In genomic region chr13:48316747-48317146, GRCm38 (mm10) we compare ENCODE assay signal across 10 mouse cellular contexts. TPM values are rescaled to one million over a fixed set of nuclear protein-coding genes. Genes with fewer than 3 reads are reported as not detected.
DNase-seq lines count a peak whose midpoint lies in the region; ATAC-seq lines count a peak whose summit lies in the region.
"Had no signal": no experiment of that assay in that cellular context is flagged by ENCODE, and none has a peak within 500 bp of the region (broad histone marks: within the 10 kb centered on the region; RNA-seq: fewer than 3 reads in every experiment).

No protein-coding gene starts in this region.

- H3K9ac ChIP-seq in forebrain, embryonic 15.5 days (replicated peaks): no peak overlapping the region
- H3K9ac ChIP-seq in liver, embryonic 12.5 days: no peak overlapping the region
- H3K9ac ChIP-seq in hindbrain, embryonic 16.5 days (ENCODE audit: low read depth, low read length): no peak overlapping the region
- H3K9ac ChIP-seq in stomach, embryonic 15.5 days: no peak overlapping the region
- H3K9ac ChIP-seq: liver, embryonic 15.5 days had no signal

- H3K36me3 ChIP-seq in forebrain, embryonic 10.5 days (replicated peaks): no peaks in the 10 kb centered on the region
- no peaks in the 10 kb centered on the region for H3K36me3 ChIP-seq in forebrain, embryonic 15.5 days
- no peaks in the 10 kb centered on the region for H3K36me3 ChIP-seq in liver, embryonic 12.5 days
- no peaks in the 10 kb centered on the region for H3K36me3 ChIP-seq in hindbrain, embryonic 16.5 days (ENCODE audit: control insufficient read depth, insufficient read depth, low read length)
- H3K36me3 ChIP-seq in stomach, embryonic 15.5 days: no peaks in the 10 kb centered on the region
- H3K36me3 ChIP-seq: liver, embryonic 15.5 days had no signal

- H3K4me3 ChIP-seq in forebrain, embryonic 10.5 days: peak overlapping the region; percentile 13; the same call in 1 of the 2 replicates
- no peak overlapping the region for H3K4me3 ChIP-seq in forebrain, embryonic 15.5 days
- H3K4me3 ChIP-seq in liver, embryonic 12.5 days: no peak overlapping the region
- H3K4me3 ChIP-seq in hindbrain, embryonic 16.5 days (ENCODE audit: low read length): no peak overlapping the region
- H3K4me3 ChIP-seq in stomach, embryonic 15.5 days (replicated peaks): no peak overlapping the region
- H3K4me3 ChIP-seq: liver, embryonic 15.5 days had no signal

- WGBS in forebrain, embryonic 10.5 days: 5% methylated on average over 9 of the region's 9 CpGs
- WGBS in forebrain, embryonic 15.5 days: 5% methylated on average over 9 of the region's 9 CpGs
- WGBS in liver, embryonic 12.5 days (ENCODE audit: insufficient replicate concordance): 18% methylated on average over 9 of the region's 9 CpGs
- WGBS in hindbrain, embryonic 16.5 days: 18% methylated on average over 9 of the region's 9 CpGs
- 56% methylated on average over 9 of the region's 9 CpGs for WGBS in stomach, embryonic 15.5 days

- peak; percentile 30 for DNase-seq in forebrain, embryonic 10.5 days (ENCODE audit: extremely low spot score, low spot score)
- DNase-seq in liver: no peak
- no peak for DNase-seq in ovary, adult 18-20 months (ENCODE audit: low spot score)
- DNase-seq: gastrocnemius, postnatal 25 days had no signal

- H3K4me1 ChIP-seq in forebrain, embryonic 10.5 days: peaks cover 18% of the 10 kb centered on the region
- peaks cover 8% of the 10 kb centered on the region for H3K4me1 ChIP-seq in forebrain, embryonic 15.5 days
- 0 out of 2 replicates have a peak, but pooled peaks cover 4% of the 10 kb centered on the region for H3K4me1 ChIP-seq in liver, embryonic 12.5 days
- H3K4me1 ChIP-seq in hindbrain, embryonic 16.5 days (ENCODE audit: control insufficient read depth, insufficient read depth, low read depth, low read length): peaks cover 3% of the 10 kb centered on the region
- peaks cover 3% of the 10 kb centered on the region; the same call in 1 of the 2 replicates for H3K4me1 ChIP-seq in stomach, embryonic 15.5 days
- H3K4me1 ChIP-seq: liver, embryonic 15.5 days had no signal

- no peak overlapping the region; the same call in 1 of the 2 replicates for H3K4me2 ChIP-seq in forebrain, embryonic 15.5 days (replicated peaks)
- 0 out of 2 replicates have a peak overlapping the region, but pooled peaks have one; percentile 4 for H3K4me2 ChIP-seq in liver, embryonic 12.5 days
- H3K4me2 ChIP-seq in hindbrain, embryonic 16.5 days (ENCODE audit: low read length): no peak overlapping the region
- H3K4me2 ChIP-seq in stomach, embryonic 15.5 days: no peak overlapping the region
- H3K4me2 ChIP-seq: liver, embryonic 15.5 days had no signal

- peaks cover 82% of the 10 kb centered on the region for H3K27me3 ChIP-seq in forebrain, embryonic 10.5 days (ENCODE audit: poor library complexity, severe bottlenecking)
- H3K27me3 ChIP-seq in forebrain, embryonic 15.5 days: no peaks in the 10 kb centered on the region
- no peaks in the 10 kb centered on the region for H3K27me3 ChIP-seq in liver, embryonic 12.5 days (replicated peaks)
- H3K27me3 ChIP-seq in hindbrain, embryonic 16.5 days (replicated peaks; ENCODE audit: control insufficient read depth, insufficient read depth, low read length): no peaks in the 10 kb centered on the region
- H3K27me3 ChIP-seq in stomach, embryonic 15.5 days (replicated peaks): no peaks in the 10 kb centered on the region
- H3K27me3 ChIP-seq: liver, embryonic 15.5 days had no signal

- H3K9me3 ChIP-seq in forebrain, embryonic 10.5 days: peaks cover 6% of the 10 kb centered on the region; the same call in 1 of the 2 replicates
- H3K9me3 ChIP-seq in forebrain, embryonic 15.5 days: no peaks in the 10 kb centered on the region
- H3K9me3 ChIP-seq in liver, embryonic 12.5 days (replicated peaks): no peaks in the 10 kb centered on the region
- no peaks in the 10 kb centered on the region for H3K9me3 ChIP-seq in hindbrain, embryonic 16.5 days (ENCODE audit: control insufficient read depth, low read length)
- H3K9me3 ChIP-seq in stomach, embryonic 15.5 days: no peaks in the 10 kb centered on the region
- H3K9me3 ChIP-seq: liver, embryonic 15.5 days had no signal

- H3K27ac ChIP-seq in forebrain, embryonic 10.5 days: peak overlapping the region; percentile 54; the same call in 1 of the 2 replicates
- H3K27ac ChIP-seq in forebrain, embryonic 15.5 days (replicated peaks): no peak overlapping the region
- no peak overlapping the region for H3K27ac ChIP-seq in liver, embryonic 12.5 days
- no peak overlapping the region for H3K27ac ChIP-seq in hindbrain, embryonic 16.5 days (ENCODE audit: low read depth, low read length)
- no peak overlapping the region for H3K27ac ChIP-seq in stomach, embryonic 15.5 days
- H3K27ac ChIP-seq: liver, embryonic 15.5 days had no signal

- ATAC-seq in forebrain, embryonic 15.5 days (replicated peaks): no peak
- no peak for ATAC-seq in liver, embryonic 12.5 days
- 0 out of 2 replicates have a peak, but pooled peaks have one; percentile 37 for ATAC-seq in hindbrain, embryonic 16.5 days
- ATAC-seq in stomach, embryonic 15.5 days (ENCODE audit: insufficient read depth, low FRiP score, low read depth): peak; percentile 76
- no peak for ATAC-seq in megakaryocyte, adult 5-6 weeks (ENCODE audit: poor library complexity, severe bottlenecking)

RNA-seq across cellular contexts. Expression of gene Id4, which starts 55.7 kb away (rescaled TPM):
- polyA plus RNA-seq in forebrain, embryonic 10.5 days (2016; fragmentation: Nextera tagmentation; extraction: Ambion mirVana): 80.5 and 101 TPM in 2 replicates
- polyA plus RNA-seq in forebrain, embryonic 15.5 days (2015; fragmentation: Nextera tagmentation; extraction: Ambion mirVana): 115 and 126 TPM in 2 replicates
- 0.54 and 0.67 TPM in 2 replicates for polyA plus RNA-seq in liver, embryonic 12.5 days (2016; fragmentation: Nextera tagmentation; extraction: Ambion mirVana)
- polyA plus RNA-seq in hindbrain, embryonic 16.5 days (2015; fragmentation: Nextera tagmentation; extraction: Ambion mirVana): 20.2 and 59.5 TPM in 2 replicates
- polyA plus RNA-seq in stomach, embryonic 15.5 days (2015; fragmentation: Nextera tagmentation; extraction: Ambion mirVana): 21.7 and 22.8 TPM in 2 replicates
- 0.18 TPM in 1 of 2 replicates, not detected in the other for total RNA-seq in megakaryocyte, adult 5-6 weeks (2015)
- 0.41 TPM in 1 of 2 replicates, not detected in the other for total RNA-seq in megakaryocyte, adult 5-6 weeks (2017)

Comparison
In these comparisons a context has a peak if more than half of its experiments do, and no peak if none do; other contexts are left out.
1. ATAC-seq: peak in hindbrain, embryonic 16.5 days (single experiment) and stomach, embryonic 15.5 days (single experiment); none in forebrain, embryonic 15.5 days (single experiment), liver, embryonic 12.5 days (single experiment) and megakaryocyte, adult 5-6 weeks (single experiment).
2. RNA of gene Id4, which starts 55.7 kb away (polyA plus RNA-seq): 115 to 126 TPM in forebrain, embryonic 15.5 days, 80.5 to 101 TPM in forebrain, embryonic 10.5 days, 21.7 to 22.8 TPM in stomach, embryonic 15.5 days and 20.2 to 59.5 TPM in hindbrain, embryonic 16.5 days; 0.54 to 0.67 TPM in liver, embryonic 12.5 days; every median in the first group is over 10 times any median in the second.